Mouse (Mus musculus) natural killer cell, adult 2 months (primary cell): Measurements from ENCODE around the gene Olfr1500.
"Not testable (repeated sequence)": the region's sequence is repeated elsewhere in the genome, so short reads cannot be mapped to it uniquely, and the experiment has no call there.

Source experiments
- DNase-seq, 2 experiments: peaks; one replicate each; pipeline ENCODE4 v3.0.0; 2022; ENCODE audit warnings: low spot score in 2 of 2

Olfr1500 gene

DNA sequence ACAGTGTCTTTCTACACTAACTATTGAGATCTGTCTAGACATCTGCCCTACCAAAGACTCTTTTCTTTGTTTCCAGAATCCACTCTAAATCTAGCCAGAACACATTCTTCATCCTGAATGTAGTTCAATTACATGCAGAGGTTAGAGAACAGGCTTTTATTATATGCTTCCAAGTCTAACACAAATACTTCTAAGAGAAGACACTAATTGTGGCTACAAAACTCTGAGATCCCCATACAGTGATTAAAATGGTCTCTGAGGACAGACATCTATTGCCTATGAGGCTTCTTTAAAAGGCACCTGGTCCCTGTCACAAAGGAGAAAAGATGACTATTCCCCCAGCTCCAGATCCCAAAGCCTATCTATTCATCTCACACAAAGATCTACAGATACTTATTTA lies at the start of gene Olfr1500:
TSS of gene Olfr1500 (minus strand) at position 101 of the 400 bp plus-strand sequence.
- DNase-seq, result no peak

DNA sequence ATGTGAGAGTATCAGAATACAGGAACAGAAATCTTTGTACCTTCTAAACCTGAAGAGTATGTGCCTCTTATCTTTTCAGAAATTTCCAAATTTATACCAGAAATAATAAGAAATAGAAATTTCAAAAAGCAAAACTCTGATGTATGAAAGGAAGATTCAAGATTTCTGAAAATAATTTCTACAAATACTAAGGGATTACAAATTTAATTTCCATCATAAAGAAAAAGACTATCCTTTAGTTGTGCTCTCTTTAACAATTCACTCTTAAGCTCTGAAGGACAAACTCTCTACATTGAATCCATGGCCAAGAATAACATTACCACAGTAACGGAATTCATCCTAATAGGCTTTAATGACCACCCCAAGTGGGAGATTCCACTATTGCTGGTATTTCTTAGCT lies 31.2 kb upstream of the Olfr1500 start, which contains the start of gene Olfr1502:
TSS of gene Olfr1502 (plus strand) at position 301 of the 400 bp plus-strand sequence.
- DNase-seq, result no peak

DNA sequence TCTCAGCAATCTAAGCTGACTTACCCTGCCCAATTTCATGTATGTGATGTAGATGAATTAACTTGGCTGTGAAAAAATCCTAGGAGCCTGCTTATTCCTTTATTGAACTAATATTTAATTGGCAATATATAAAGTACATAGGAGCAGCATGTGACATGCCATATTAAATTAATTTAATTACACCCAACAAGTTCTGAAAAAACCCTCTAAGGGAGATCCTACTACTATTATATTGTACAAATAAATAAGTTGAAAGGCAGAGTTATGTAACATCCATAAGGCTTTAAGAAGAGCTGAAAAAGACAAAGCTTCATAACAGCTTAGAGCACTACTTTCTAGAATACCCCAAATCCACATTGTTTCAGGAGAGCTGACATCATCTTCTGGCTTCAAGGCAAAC lies 20.3 kb upstream of the Olfr1500 start, which contains the start of gene Olfr1501:
TSS of gene Olfr1501 (minus strand) at position 101 of the 400 bp plus-strand sequence.
- not testable (repeated sequence) for DNase-seq

DNA sequence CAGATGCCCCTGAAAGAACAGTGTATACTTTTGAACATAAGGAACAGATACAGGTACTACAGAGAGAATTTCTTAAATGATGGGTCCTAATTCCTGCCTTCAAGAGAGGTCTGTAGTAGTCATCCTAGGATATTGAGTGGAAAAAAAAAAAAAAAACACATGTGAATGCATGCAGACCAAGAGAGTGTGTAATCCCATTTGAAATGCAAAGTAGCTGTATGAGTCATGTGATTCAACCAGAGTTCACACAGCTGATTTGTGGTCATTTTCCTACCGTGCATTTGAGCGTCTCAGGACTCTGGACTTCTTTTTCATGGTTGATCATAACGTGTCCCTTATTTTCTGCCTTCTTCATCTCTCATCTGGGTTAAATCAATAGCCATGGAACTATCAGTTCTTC lies 1.8 kb downstream of the Olfr1500 start:
- no peak for DNase-seq

DNA sequence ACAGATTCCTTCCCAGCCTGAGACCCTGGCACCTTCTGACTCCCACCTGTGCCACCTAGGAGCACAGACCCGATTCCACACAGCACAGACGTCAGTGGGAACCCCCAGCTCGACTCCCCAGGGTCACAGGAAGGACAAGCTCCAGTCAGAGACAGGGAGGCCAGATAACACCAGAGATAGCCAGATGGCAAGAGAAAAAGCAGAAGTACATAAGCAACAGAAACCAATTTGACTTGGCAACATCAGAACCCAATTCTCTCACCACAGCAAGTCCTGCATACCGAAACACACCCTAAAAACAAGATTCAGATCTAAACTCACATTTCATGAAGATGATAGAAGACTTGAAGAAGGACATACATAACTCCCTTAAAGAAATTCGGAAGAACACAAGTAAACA lies 9.4 kb downstream of the Olfr1500 start:
- DNase-seq, result no peak

DNA sequence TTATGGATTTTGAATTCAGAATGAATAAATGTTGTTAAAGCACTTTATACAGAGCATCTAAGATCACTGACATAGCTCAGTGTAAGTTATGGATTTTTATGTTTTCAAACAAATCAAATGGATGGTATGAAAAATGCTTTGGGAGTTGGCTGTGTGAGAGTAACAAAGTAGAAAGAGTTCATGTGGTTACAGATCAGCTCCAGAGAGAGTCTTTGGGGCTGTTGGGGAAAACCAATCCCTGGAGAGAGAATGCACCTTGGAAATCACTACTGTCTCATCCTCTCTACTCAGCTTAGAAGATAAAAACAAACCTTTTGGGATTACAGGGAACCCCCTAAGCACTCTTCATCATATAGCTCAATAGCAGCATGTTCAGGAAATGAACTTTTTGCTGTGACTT lies 10.9 kb downstream of the Olfr1500 start, which contains the start of gene Olfr1499:
TSS of gene Olfr1499 (minus strand) at position 101 of the 400 bp plus-strand sequence.
- no peak for DNase-seq

DNA sequence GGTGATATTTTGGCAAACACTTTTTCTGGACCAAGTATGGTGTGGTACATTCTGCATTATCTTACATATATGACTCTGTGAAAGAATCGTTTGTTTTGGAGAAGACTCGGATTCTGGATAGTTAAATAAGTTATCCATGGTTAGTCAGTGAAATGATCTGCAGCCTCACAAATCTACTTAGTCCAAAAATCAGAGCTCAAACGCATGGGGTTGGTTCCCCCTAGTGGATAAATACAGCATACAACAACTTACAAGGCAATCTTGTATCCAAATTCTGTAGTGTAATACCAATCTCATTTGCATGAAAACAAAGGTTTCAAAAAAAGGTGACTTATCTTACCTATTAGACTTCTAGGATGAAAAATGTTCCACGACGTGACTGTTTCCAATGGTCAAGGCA lies 11.5 kb downstream of the Olfr1500 start:
- no peak for DNase-seq

DNA sequence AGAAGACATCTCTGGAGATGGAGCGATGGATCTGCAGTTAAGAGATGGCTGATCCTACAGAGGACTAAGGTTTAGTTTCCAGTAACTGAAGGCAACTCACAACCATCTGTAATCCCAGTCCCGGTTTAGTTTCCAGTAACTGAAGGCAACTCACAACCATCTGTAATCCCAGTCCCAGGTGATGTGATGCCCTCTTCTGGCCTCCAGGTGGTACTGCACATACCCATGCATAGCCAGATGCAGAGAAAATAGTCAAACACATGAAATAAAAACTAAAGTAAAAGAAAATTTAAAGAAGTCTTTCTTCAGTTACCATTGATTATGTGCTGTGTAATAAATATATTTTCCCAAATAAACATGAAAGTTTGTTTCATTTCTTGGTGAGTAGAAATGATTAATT lies 17.5 kb downstream of the Olfr1500 start:
- DNase-seq, result no peak

DNA sequence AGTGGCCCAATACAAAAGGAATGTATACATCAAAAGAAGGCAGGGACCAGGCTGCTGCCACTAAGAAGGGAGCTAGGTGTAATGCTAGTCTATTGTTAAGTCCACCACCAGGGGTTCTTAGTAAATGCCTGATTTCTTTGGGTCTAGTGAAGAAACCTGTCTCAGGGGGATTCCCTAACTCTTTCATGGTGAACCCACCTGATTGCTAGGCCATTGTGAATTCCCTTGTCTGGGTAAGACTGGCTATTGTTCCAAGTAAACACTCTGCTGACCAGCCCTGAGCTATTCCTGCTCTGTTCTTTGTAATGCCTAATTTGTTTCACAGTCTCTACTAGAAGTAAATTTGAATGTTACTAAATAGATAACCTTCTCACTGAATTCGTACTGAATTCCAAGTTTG lies 24.8 kb downstream of the Olfr1500 start:
- DNase-seq, result not testable (repeated sequence)

DNA sequence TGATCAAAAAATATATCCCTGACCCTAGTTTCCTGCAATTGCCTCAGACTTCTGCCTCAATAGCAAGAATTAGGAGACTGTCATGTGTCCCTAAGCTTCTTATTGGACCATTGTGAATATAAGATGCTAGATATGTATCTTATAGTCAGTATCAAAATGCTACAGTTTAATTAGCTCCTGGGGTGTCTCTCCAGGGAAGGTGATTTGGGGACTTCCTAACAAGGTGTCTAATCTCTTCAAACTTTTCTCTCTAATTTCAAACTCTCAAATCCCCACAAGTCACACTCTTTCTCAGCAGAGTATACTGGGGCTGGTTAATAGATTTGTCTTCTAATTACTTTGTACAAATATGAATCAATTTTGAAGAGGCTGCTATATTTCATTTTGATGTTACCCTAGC lies 32.2 kb downstream of the Olfr1500 start, which contains the start of gene Olfr1497:
TSS of gene Olfr1497 (minus strand) at position 101 of the 400 bp plus-strand sequence.
- DNase-seq, result no peak

DNA sequence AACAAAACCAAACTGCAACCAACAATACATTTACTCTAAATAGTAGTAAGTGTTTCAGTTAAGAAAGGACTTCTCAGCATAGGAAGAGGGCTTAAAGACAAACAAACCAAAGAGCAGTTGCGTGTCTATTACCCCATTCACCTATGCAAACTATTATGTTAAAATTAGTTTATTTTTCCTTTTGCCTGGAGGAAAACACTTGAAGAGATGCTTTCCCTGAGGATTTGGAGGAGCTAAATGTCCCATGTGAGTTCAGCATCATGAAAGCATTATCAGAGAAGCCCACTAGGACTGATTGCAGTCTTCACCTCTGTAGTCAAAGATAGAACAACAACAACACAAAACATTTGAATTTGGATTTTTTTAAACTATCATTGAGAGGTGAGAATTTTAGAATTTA lies 52.7 kb downstream of the Olfr1500 start, which contains the start of gene Olfr1496:
TSS of gene Olfr1496 (plus strand) at position 301 of the 400 bp plus-strand sequence.
- no peak for DNase-seq
